ENCODE assay signal across 17 mouse cellular contexts in genomic region chr6:41577297-41577696, GRCm38 (mm10). TPM values are rescaled to one million over a fixed set of nuclear protein-coding genes. Genes with fewer than 3 reads are reported as not detected.
DNase-seq lines count a peak whose midpoint lies in the region; ATAC-seq and TF ChIP-seq lines count a peak whose summit lies in the region.
"Had no signal": no experiment of that assay in that cellular context is flagged by ENCODE, and none has a peak within 500 bp of the region (broad histone marks: within the 10 kb centered on the region; RNA-seq: fewer than 3 reads in every experiment).

No protein-coding gene starts in this region.

- DNase-seq in hindbrain, embryonic 11.5 days (ENCODE audit: low spot score): no peak
- DNase-seq in retina, postnatal 1 day: peak; percentile 80
- no peak for DNase-seq in retina, embryonic 14.5 days (ENCODE audit: low spot score)
- DNase-seq in limb, embryonic 10.5 days (ENCODE audit: low spot score): peak; percentile 35
- no peak for DNase-seq in heart, adult 2 months
- DNase-seq in layer of hippocampus, postnatal 10 days (ENCODE audit: low spot score in 2 of 2): no peak
- no peak for DNase-seq in left cerebral cortex, postnatal 25 days (ENCODE audit: low spot score in 2 of 2)
- DNase-seq: adrenal gland, postnatal 36 days; gastrocnemius, postnatal 14 days; heart, postnatal 4 days; layer of hippocampus, adult 9-11 months; right cerebral cortex, postnatal 25 days; thymus, postnatal 14 days had no signal

- peaks cover 4% of the 10 kb centered on the region; the same call in 1 of the 2 replicates for H3K4me1 ChIP-seq in hindbrain, embryonic 13.5 days (replicated peaks)
- H3K4me1 ChIP-seq in hindbrain, embryonic 11.5 days (replicated peaks; ENCODE audit: control insufficient read depth, insufficient read depth, low read length): no peaks in the 10 kb centered on the region
- 0 out of 2 replicates have a peak, but pooled peaks cover 3% of the 10 kb centered on the region for H3K4me1 ChIP-seq in limb, embryonic 10.5 days
- no peaks in the 10 kb centered on the region for H3K4me1 ChIP-seq in heart, adult 2 months (ENCODE audit: control insufficient read depth, insufficient read depth, low read length)
- H3K4me1 ChIP-seq: limb, embryonic 13.5 days had no signal

- no peaks in the 10 kb centered on the region for H3K36me3 ChIP-seq in hindbrain, embryonic 13.5 days
- no peaks in the 10 kb centered on the region for H3K36me3 ChIP-seq in hindbrain, embryonic 11.5 days (ENCODE audit: control insufficient read depth, insufficient read depth, low read length)
- H3K36me3 ChIP-seq in limb, embryonic 10.5 days: no peaks in the 10 kb centered on the region
- no peaks in the 10 kb centered on the region for H3K36me3 ChIP-seq in heart, adult 2 months (ENCODE audit: control insufficient read depth, insufficient read depth, low read length)
- H3K36me3 ChIP-seq: limb, embryonic 13.5 days had no signal

- no peaks in the 10 kb centered on the region for H3K79me2 ChIP-seq in heart, adult 2 months (replicated peaks; ENCODE audit: control insufficient read depth, insufficient read depth, low read length)

- H3K27me3 ChIP-seq in hindbrain, embryonic 13.5 days: no peaks in the 10 kb centered on the region
- no peaks in the 10 kb centered on the region for H3K27me3 ChIP-seq in hindbrain, embryonic 11.5 days (ENCODE audit: control insufficient read depth, insufficient read depth, low read length)
- no peaks in the 10 kb centered on the region for H3K27me3 ChIP-seq in limb, embryonic 10.5 days (ENCODE audit: low read depth, poor library complexity, severe bottlenecking)
- no peaks in the 10 kb centered on the region for H3K27me3 ChIP-seq in heart, adult 2 months (ENCODE audit: control insufficient read depth, insufficient read depth, low read length)
- H3K27me3 ChIP-seq: limb, embryonic 13.5 days had no signal

- no peak overlapping the region for H3K9ac ChIP-seq in hindbrain, embryonic 13.5 days
- no peak overlapping the region for H3K9ac ChIP-seq in hindbrain, embryonic 11.5 days (ENCODE audit: low read depth, low read length)
- no peak overlapping the region for H3K9ac ChIP-seq in heart, adult 2 months (ENCODE audit: low read depth, low read length)
- H3K9ac ChIP-seq: limb, embryonic 13.5 days had no signal

- H3K27ac ChIP-seq in hindbrain, embryonic 13.5 days: no peak overlapping the region
- H3K27ac ChIP-seq in hindbrain, embryonic 11.5 days (ENCODE audit: low read depth, low read length): no peak overlapping the region
- no peak overlapping the region for H3K27ac ChIP-seq in limb, embryonic 10.5 days
- no peak overlapping the region for H3K27ac ChIP-seq in heart, adult 2 months
- H3K27ac ChIP-seq: limb, embryonic 13.5 days had no signal

- H3K9me3 ChIP-seq in hindbrain, embryonic 13.5 days: no peaks in the 10 kb centered on the region
- H3K9me3 ChIP-seq in hindbrain, embryonic 11.5 days (ENCODE audit: control insufficient read depth, low read length): no peaks in the 10 kb centered on the region
- H3K9me3 ChIP-seq in limb, embryonic 10.5 days (replicated peaks): no peaks in the 10 kb centered on the region
- H3K9me3 ChIP-seq: limb, embryonic 13.5 days had no signal

- no peak for TF ChIP-seq EP300 in heart, adult 2 months (IDR thresholded peaks at IDR 0.05; ENCODE audit: insufficient read depth, low read depth, low read length)

- intact Hi-C loops in heart, adult 2 months (cut with DNase I): no loop called here
- intact Hi-C loops in left cerebral cortex, postnatal 25 days (cut with DNase I): no loop called here

- peak; percentile 65; the same call in 1 of the 2 replicates for ATAC-seq in hindbrain, embryonic 13.5 days (ENCODE audit: low FRiP score)
- ATAC-seq in hindbrain, embryonic 11.5 days (ENCODE audit: low FRiP score): no peak

- no peak overlapping the region for H3K4me2 ChIP-seq in hindbrain, embryonic 13.5 days
- no peak overlapping the region for H3K4me2 ChIP-seq in hindbrain, embryonic 11.5 days (replicated peaks; ENCODE audit: low read depth, low read length)
- H3K4me2 ChIP-seq: heart, embryonic 11.5 days; limb, embryonic 13.5 days had no signal

- TF ChIP-seq CTCF in heart, adult 2 months (IDR thresholded peaks at IDR 0.05): no peak

- WGBS in hindbrain, embryonic 13.5 days: 53% methylated on average over 5 of the region's 5 CpGs
- WGBS in hindbrain, embryonic 11.5 days: 71% methylated on average over 5 of the region's 5 CpGs
- WGBS in limb, embryonic 10.5 days: 51% methylated on average over 5 of the region's 5 CpGs
- 67% methylated on average over 5 of the region's 5 CpGs for WGBS in heart, adult 2 months

- TF ChIP-seq POLR2A in heart, adult 2 months (IDR thresholded peaks at IDR 0.05; ENCODE audit: insufficient read depth, low read depth, low read length): no peak

- H3K4me3 ChIP-seq in hindbrain, embryonic 13.5 days: no peak overlapping the region
- H3K4me3 ChIP-seq in hindbrain, embryonic 11.5 days (ENCODE audit: low read depth, low read length): no peak overlapping the region
- no peak overlapping the region for H3K4me3 ChIP-seq in limb, embryonic 10.5 days
- no peak overlapping the region for H3K4me3 ChIP-seq in heart, adult 2 months
- H3K4me3 ChIP-seq: limb, embryonic 13.5 days had no signal

RNA-seq across cellular contexts. Expression of gene Ephb6, which starts 28.0 kb away (rescaled TPM):
- 28.3 and 29.5 TPM in 2 replicates for polyA plus RNA-seq in hindbrain, embryonic 13.5 days (2015; fragmentation: Nextera tagmentation; extraction: Ambion mirVana)
- 8.8 and 8.9 TPM in 2 replicates for polyA plus RNA-seq in hindbrain, embryonic 11.5 days (2014; fragmentation: Nextera tagmentation; extraction: Ambion mirVana)
- 15.1 and 19.1 TPM in 2 replicates for polyA plus RNA-seq in limb, embryonic 10.5 days (2016; fragmentation: Nextera tagmentation; extraction: Ambion mirVana)
- total RNA-seq in heart, adult 2 months (2021): 1 to 10 TPM; 1.6 to 2.0 TPM
- polyA plus RNA-seq in heart, adult 2 months (2012; rRNA removed): 1.9 and 2.1 TPM in 2 replicates
- 10 to 100 TPM; 68.2 to 70.3 TPM for total RNA-seq in layer of hippocampus, postnatal 10 days (2021)
- 100 to 1,000 TPM; 116 to 117 TPM for total RNA-seq in left cerebral cortex, postnatal 25 days (2021)

RNA-seq across cellular contexts. Expression of gene Prss2, which starts 55.7 kb away (rescaled TPM):
- polyA plus RNA-seq in hindbrain, embryonic 13.5 days (2015; fragmentation: Nextera tagmentation; extraction: Ambion mirVana): not detected in 2 replicates
- polyA plus RNA-seq in hindbrain, embryonic 11.5 days (2014; fragmentation: Nextera tagmentation; extraction: Ambion mirVana): not detected in 2 replicates
- polyA plus RNA-seq in limb, embryonic 10.5 days (2016; fragmentation: Nextera tagmentation; extraction: Ambion mirVana): not detected in 2 replicates
- total RNA-seq in heart, adult 2 months (2021): not detected
- polyA plus RNA-seq in heart, adult 2 months (2012; rRNA removed): 0.67 TPM in 1 of 2 replicates, not detected in the other
- total RNA-seq in layer of hippocampus, postnatal 10 days (2021): not detected
- total RNA-seq in left cerebral cortex, postnatal 25 days (2021): not detected
- total RNA-seq: adrenal gland, postnatal 36 days; gastrocnemius, postnatal 14 days; heart, postnatal 4 days; MEL had no signal
- polyA plus RNA-seq: heart, embryonic 11.5 days; limb, embryonic 13.5 days had no signal

RNA-seq across cellular contexts. Expression of gene Trpv6, which starts 58.9 kb away (rescaled TPM):
- 0.70 and 0.87 TPM in 2 replicates for polyA plus RNA-seq in hindbrain, embryonic 13.5 days (2015; fragmentation: Nextera tagmentation; extraction: Ambion mirVana)
- 0.34 and 0.43 TPM in 2 replicates for polyA plus RNA-seq in hindbrain, embryonic 11.5 days (2014; fragmentation: Nextera tagmentation; extraction: Ambion mirVana)
- 0.21 and 0.31 TPM in 2 replicates for polyA plus RNA-seq in limb, embryonic 10.5 days (2016; fragmentation: Nextera tagmentation; extraction: Ambion mirVana)
- not detected for total RNA-seq in heart, adult 2 months (2021)
- polyA plus RNA-seq in heart, adult 2 months (2012; rRNA removed): not detected in 2 replicates
- 1 to 10 TPM in 1 of 2 experiments, under 1 TPM in 1; 0.67 to 1.4 TPM for total RNA-seq in layer of hippocampus, postnatal 10 days (2021)
- 1 to 10 TPM; 1.5 to 2.7 TPM for total RNA-seq in left cerebral cortex, postnatal 25 days (2021)
- total RNA-seq: adrenal gland, postnatal 36 days; gastrocnemius, postnatal 14 days; heart, postnatal 4 days; MEL had no signal
- polyA plus RNA-seq: heart, embryonic 11.5 days had no signal

Comparison
In these comparisons a context has a peak if more than half of its experiments do, and no peak if none do; other contexts are left out.
1. DNase-seq: peak in retina, postnatal 1 day (single experiment) and limb, embryonic 10.5 days (single experiment); none in hindbrain, embryonic 11.5 days (single experiment), retina, embryonic 14.5 days (single experiment), heart, adult 2 months (0 of 2), layer of hippocampus, postnatal 10 days (0 of 2) and left cerebral cortex, postnatal 25 days (0 of 2).